Mouse (Mus musculus) midbrain, embryonic 14.5 days (tissue): Measurements from ENCODE around the gene Fbxo34. TPM values are rescaled to one million over a fixed set of nuclear protein-coding genes. Genes with fewer than 3 reads are reported as not detected.

ENCODE experiments used
- ATAC-seq: fragments of 200-750 bp; cut with Nextera tagmentation; 2 replicates; pipeline ENCODE4 v1.8.0; 2017; ENCODE audit warnings: moderate number of reproducible peaks, moderate library complexity; ENCODE audit not compliant: low FRiP score, low TSS enrichment
- DNase-seq: peaks from one replicate; pipeline ENCODE4 v3.0.0-alpha.2; 2015
- H3K27ac ChIP-seq: fragments of 300-500 bp; sonication (generic); replicated peaks from 2 replicates; pipeline ENCODE4 v1.5.1; 2014; ENCODE audit warnings: mild to moderate bottlenecking, low read depth, low read length, moderate library complexity
- H3K27me3 ChIP-seq: fragments of 300-500 bp; sonication (generic); 2 replicates; pipeline ENCODE4 v1.6.1; 2014; ENCODE audit warnings: low read length, control low read depth, mixed read lengths; ENCODE audit not compliant: control insufficient read depth, insufficient read depth
- H3K36me3 ChIP-seq: fragments of 300-500 bp; sonication (generic); 2 replicates; pipeline ENCODE4 v1.6.1; 2014; ENCODE audit warnings: low read length, control low read depth; ENCODE audit not compliant: control insufficient read depth, insufficient read depth
- H3K4me1 ChIP-seq: fragments of 300-500 bp; sonication (generic); 2 replicates; pipeline ENCODE4 v1.6.1; 2014; ENCODE audit warnings: mild to moderate bottlenecking, antibody characterized with exemption, low read length, control low read depth; ENCODE audit not compliant: control insufficient read depth, insufficient read depth
- H3K4me2 ChIP-seq: fragments of 300-500 bp; sonication (generic); 2 replicates; pipeline ENCODE4 v1.6.1; 2014; ENCODE audit warnings: mild to moderate bottlenecking, low read length, moderate library complexity
- H3K4me3 ChIP-seq: fragments of 300-500 bp; sonication (generic); replicated peaks from 2 replicates; pipeline ENCODE4 v1.5.1; 2014; ENCODE audit warnings: low read depth, low read length
- H3K9ac ChIP-seq: fragments of 300-500 bp; sonication (generic); replicated peaks from 2 replicates; pipeline ENCODE4 v1.6.1; 2014; ENCODE audit warnings: mild to moderate bottlenecking, low read length, moderate library complexity
- H3K9me3 ChIP-seq: fragments of 300-500 bp; sonication (generic); 2 replicates; pipeline ENCODE4 v1.6.1; 2016; ENCODE audit warnings: low read length, control low read depth, mixed read lengths; ENCODE audit not compliant: control insufficient read depth
- WGBS: fragments of 180-500 bp; shearing (Covaris S2); extraction: QIAGEN DNeasy Blood & Tissue Kit; methylation state at CpG from one replicate; pipeline ENCODE4 v1.1.7; 2014; 5-methylcytosine and 5-hydroxymethylcytosine counted together
- polyA plus RNA-seq: library from polyadenylated mRNA; unstranded; fragments of >200 nt; fragmentation: Nextera tagmentation; extraction: Ambion mirVana; gene quantifications from 2 replicates; pipeline ENCODE4 v1.2.1, GENCODE M21; 2014

Fbxo34 gene
- polyA plus RNA-seq, 1 experiment from 2014 or later = 33.2 TPM

- Histone ChIP-seq H3K4me3 (no peak overlapping the region), H3K4me2 (no peak overlapping the region), H3K36me3 (no peaks in the 10 kb centered on the region), H3K9me3 (no peaks in the 10 kb centered on the region), H3K27me3 (no peaks in the 10 kb centered on the region), H3K9ac (no peak overlapping the region), H3K27ac (no peak overlapping the region), H3K4me1 (no peaks in the 10 kb centered on the region)
- WGBS = 46% methylated on average over 2 of the region's 2 CpGs
- DNase-seq = no peak
- no peak for ATAC-seq
Observed at GRCm38 (mm10) chr14:47421606-47422005, 28.6 kb upstream of the Fbxo34 start.

GRCm38 (mm10) chr14:47422466-47422865, 27.8 kb upstream of the Fbxo34 start:
- Histone ChIP-seq H3K9ac (no peak overlapping the region), H3K27me3 (no peaks in the 10 kb centered on the region), H3K27ac (no peak overlapping the region), H3K4me3 (no peak overlapping the region), H3K4me1 (no peaks in the 10 kb centered on the region), H3K9me3 (no peaks in the 10 kb centered on the region), H3K4me2 (no peak overlapping the region), H3K36me3 (no peaks in the 10 kb centered on the region)
- ATAC-seq (no peak), DNase-seq (no peak)
- WGBS = 66% methylated on average over 4 of the region's 4 CpGs

GRCm38 (mm10) chr14:47432987-47433386, 17.2 kb upstream of the Fbxo34 start:
- H3K9ac ChIP-seq = no peak overlapping the region
- DNase-seq (peak; percentile 16), ATAC-seq (no peak)
- H3K4me1 ChIP-seq = no peaks in the 10 kb centered on the region
- no peak overlapping the region for H3K27ac ChIP-seq
- H3K36me3 ChIP-seq = no peaks in the 10 kb centered on the region
- no peaks in the 10 kb centered on the region for H3K9me3 ChIP-seq
- no peak overlapping the region for H3K4me2 ChIP-seq
- H3K4me3 ChIP-seq = no peak overlapping the region
- no peaks in the 10 kb centered on the region for H3K27me3 ChIP-seq

- no peaks in the 10 kb centered on the region for H3K4me1 ChIP-seq
- no peak overlapping the region for H3K27ac ChIP-seq
- no peaks in the 10 kb centered on the region for H3K36me3 ChIP-seq
- DNase-seq = no peak
- H3K4me3 ChIP-seq = no peak overlapping the region
- H3K27me3 ChIP-seq = no peaks in the 10 kb centered on the region
- no peak for ATAC-seq
- H3K9me3 ChIP-seq = no peaks in the 10 kb centered on the region; the same call in 1 of the 2 replicates
- no peak overlapping the region for H3K9ac ChIP-seq
- no peak overlapping the region for H3K4me2 ChIP-seq
- WGBS = 66% methylated on average over 3 of the region's 3 CpGs
Observed at GRCm38 (mm10) chr14:47438947-47439346, 11.3 kb upstream of the Fbxo34 start.

- DNase-seq (no peak), ATAC-seq (no peak)
- Histone ChIP-seq H3K4me2 (no peak overlapping the region), H3K9me3 (no peaks in the 10 kb centered on the region; the same call in 1 of the 2 replicates), H3K27ac (no peak overlapping the region), H3K36me3 (no peaks in the 10 kb centered on the region), H3K9ac (no peak overlapping the region), H3K4me1 (no peaks in the 10 kb centered on the region), H3K4me3 (no peak overlapping the region), H3K27me3 (no peaks in the 10 kb centered on the region)
- WGBS = 78% methylated on average over 2 of the region's 2 CpGs
Observed at GRCm38 (mm10) chr14:47444907-47445306, 5.3 kb upstream of the Fbxo34 start.

- no peaks in the 10 kb centered on the region for H3K4me1 ChIP-seq
- no peak overlapping the region for H3K4me2 ChIP-seq
- ATAC-seq (no peak), DNase-seq (peak; percentile 4)
- no peaks in the 10 kb centered on the region for H3K36me3 ChIP-seq
- WGBS = 68% methylated on average over 9 of the region's 9 CpGs
- no peak overlapping the region for H3K9ac ChIP-seq
- H3K27ac ChIP-seq = no peak overlapping the region
- H3K9me3 ChIP-seq = no peaks in the 10 kb centered on the region; the same call in 1 of the 2 replicates
- H3K4me3 ChIP-seq = no peak overlapping the region
- no peaks in the 10 kb centered on the region for H3K27me3 ChIP-seq
Observed at GRCm38 (mm10) chr14:47445331-47446095, 4.7 kb upstream of the Fbxo34 start.

- no peak for ATAC-seq
- H3K36me3 ChIP-seq = no peaks in the 10 kb centered on the region
- 67% methylated on average over 4 of the region's 4 CpGs for WGBS
- H3K9me3 ChIP-seq = no peaks in the 10 kb centered on the region
- no peak overlapping the region for H3K4me3 ChIP-seq
- H3K9ac ChIP-seq = no peak overlapping the region
- H3K4me1 ChIP-seq = no peaks in the 10 kb centered on the region
- no peak for DNase-seq
- H3K27me3 ChIP-seq = no peaks in the 10 kb centered on the region
- no peak overlapping the region for H3K27ac ChIP-seq
- H3K4me2 ChIP-seq = no peak overlapping the region
Observed at GRCm38 (mm10) chr14:47459556-47459955, 9.3 kb downstream of the Fbxo34 start.

GRCm38 (mm10) chr14:47461997-47462396, 11.8 kb downstream of the Fbxo34 start:
- Histone ChIP-seq H3K27me3 (no peaks in the 10 kb centered on the region), H3K4me3 (no peak overlapping the region), H3K27ac (no peak overlapping the region), H3K9me3 (no peaks in the 10 kb centered on the region), H3K36me3 (no peaks in the 10 kb centered on the region), H3K9ac (no peak overlapping the region), H3K4me1 (no peaks in the 10 kb centered on the region), H3K4me2 (no peak overlapping the region)
- WGBS = 88% methylated on average over 8 of the region's 8 CpGs
- DNase-seq (no peak), ATAC-seq (no peak)

GRCm38 (mm10) chr14:47462453-47462852, 12.2 kb downstream of the Fbxo34 start:
- WGBS = 85% methylated on average over 4 of the region's 4 CpGs
- DNase-seq (no peak), ATAC-seq (no peak)
- H3K27ac ChIP-seq = no peak overlapping the region
- H3K9ac ChIP-seq = no peak overlapping the region
- no peaks in the 10 kb centered on the region for H3K27me3 ChIP-seq
- no peak overlapping the region for H3K4me3 ChIP-seq
- no peak overlapping the region for H3K4me2 ChIP-seq
- H3K4me1 ChIP-seq = no peaks in the 10 kb centered on the region
- no peaks in the 10 kb centered on the region for H3K9me3 ChIP-seq
- H3K36me3 ChIP-seq = no peaks in the 10 kb centered on the region
